Mouse (Mus musculus) G1E (cell line): ENCODE results near the gene Ddr2. TPM values are rescaled to one million over a fixed set of nuclear protein-coding genes. Genes with fewer than 3 reads are reported as not detected.

Experiments used
- ATAC-seq: 2 replicates; pipeline ENCODE4 v1.8.0; 2016; ENCODE audit warnings: mild to moderate bottlenecking; ENCODE audit not compliant: insufficient number of reproducible peaks, poor library complexity, low FRiP score, severe bottlenecking; ENCODE audit errors: extremely low read depth
- DNase-seq: peaks from one replicate; pipeline ENCODE4 v3.0.0; 2012; ENCODE audit warnings: low spot score
- H3K27me3 ChIP-seq: 2 replicates; pipeline ENCODE4 v1.6.1; 2012; ENCODE audit warnings: mild to moderate bottlenecking, low read length, inconsistent platforms; ENCODE audit not compliant: insufficient read depth
- H3K36me3 ChIP-seq: replicated peaks from 2 replicates; pipeline ENCODE3; 2012; ENCODE audit warnings: mild to moderate bottlenecking, inconsistent platforms
- H3K4me1 ChIP-seq: 2 replicates; pipeline ENCODE4 v1.6.1; 2012; ENCODE audit warnings: low read depth, low read length, inconsistent platforms, mixed read lengths; ENCODE audit not compliant: insufficient read depth
- H3K4me3 ChIP-seq: 2 replicates; pipeline ENCODE4 v1.5.1; 2012; ENCODE audit warnings: low read depth, mild to moderate bottlenecking, inconsistent platforms, low read length, moderate library complexity, mixed read lengths
- H3K9me3 ChIP-seq: replicated peaks from 2 replicates; pipeline ENCODE4 v1.6.1; 2012; ENCODE audit warnings: inconsistent platforms
- CTCF ChIP-seq: IDR thresholded peaks from 2 replicates; pipeline ENCODE4 v1.5.1; 2012; ENCODE audit warnings: low read depth, low read length, inconsistent platforms, mixed read lengths
- GATA1 ChIP-seq: IDR thresholded peaks from 2 replicates; pipeline ENCODE4 v1.6.1; 2012; ENCODE audit warnings: borderline replicate concordance, low read length, inconsistent platforms, mixed read lengths
- GATA2 ChIP-seq: IDR thresholded peaks from 2 replicates; pipeline ENCODE4 v1.6.1; 2012; ENCODE audit warnings: low read depth, low read length, inconsistent platforms, borderline replicate concordance
- POLR2AphosphoS5 ChIP-seq: IDR thresholded peaks from 2 replicates; pipeline ENCODE4 v1.6.1; 2012; ENCODE audit warnings: low read depth, low read length, inconsistent platforms; ENCODE audit not compliant: insufficient replicate concordance
- TAL1 ChIP-seq: conservative IDR thresholded peaks from 2 replicates; pipeline ENCODE4 v1.6.1; 2012; ENCODE audit warnings: low read depth, low read length, inconsistent platforms, mixed read lengths
- polyA plus RNA-seq: library from polyadenylated mRNA; stranded (reverse); fragments of >175 nt; gene quantifications from 2 replicates; pipeline ENCODE4 v1.2.3, GENCODE M21; 2012
- total RNA-seq, 2 experiments: library from RNA; stranded (forward) in 1 of 2; stranded (reverse) in 1 of 2; fragments of 200-1000 nt in 1 of 2; fragments of >200 nt in 1 of 2; fragmentation: Nextera tagmentation in 1 of 2; gene quantifications; 2 replicates each; pipeline ENCODE4 v1.2.3; 2014 to 2017

The Ddr2 gene
- total and polyA plus RNA-seq, 3 experiments = 0.05 to 0.08 TPM; not detected in 1

GRCm38 (mm10) chr1:170034961-170035360 lies 75.6 kb downstream of the Ddr2 start:
- TF ChIP-seq GATA2 (no peak), TAL1 (no peak), CTCF (no peak), POLR2AphosphoS5 (no peak), GATA1 (no peak)
- H3K4me1 ChIP-seq = no peaks in the 10 kb centered on the region
- H3K4me3 ChIP-seq = no peak overlapping the region
- DNase-seq (no peak), ATAC-seq (no peak)
- no peaks in the 10 kb centered on the region for H3K9me3 ChIP-seq
- H3K27me3 ChIP-seq = no peaks in the 10 kb centered on the region; the same call in 1 of the 2 replicates
- no peaks in the 10 kb centered on the region for H3K36me3 ChIP-seq

GRCm38 (mm10) chr1:170031656-170032055 lies 78.9 kb downstream of the Ddr2 start:
- Histone ChIP-seq H3K36me3 (no peaks in the 10 kb centered on the region), H3K4me1 (no peaks in the 10 kb centered on the region), H3K27me3 (no peaks in the 10 kb centered on the region), H3K4me3 (no peak overlapping the region), H3K9me3 (no peaks in the 10 kb centered on the region)
- ATAC-seq = no peak
- DNase-seq = no peak
- no peak for TF ChIP-seq CTCF
- TF ChIP-seq GATA2 = no peak

GRCm38 (mm10) chr1:170014784-170015183 lies 95.8 kb downstream of the Ddr2 start:
- TF ChIP-seq TAL1 = no peak
- no peak for TF ChIP-seq GATA1
- TF ChIP-seq POLR2AphosphoS5 = no peak
- no peak for TF ChIP-seq CTCF
- TF ChIP-seq GATA2 = no peak
- no peak overlapping the region for H3K4me3 ChIP-seq
- no peaks in the 10 kb centered on the region for H3K4me1 ChIP-seq
- no peaks in the 10 kb centered on the region for H3K27me3 ChIP-seq
- DNase-seq (no peak), ATAC-seq (no peak)
- no peaks in the 10 kb centered on the region for H3K36me3 ChIP-seq
- H3K9me3 ChIP-seq = peaks cover 40% of the 10 kb centered on the region

- no peak for TF ChIP-seq TAL1
- TF ChIP-seq GATA1 = no peak
- no peak for TF ChIP-seq CTCF
- no peak for TF ChIP-seq POLR2AphosphoS5
- no peak for TF ChIP-seq GATA2
- no peaks in the 10 kb centered on the region for H3K27me3 ChIP-seq
- H3K9me3 ChIP-seq = peaks cover 11% of the 10 kb centered on the region
- DNase-seq = no peak
- ATAC-seq = no peak
- H3K4me3 ChIP-seq = no peak overlapping the region
- H3K4me1 ChIP-seq = no peaks in the 10 kb centered on the region
- H3K36me3 ChIP-seq = no peaks in the 10 kb centered on the region
Measured at GRCm38 (mm10) chr1:170010716-170011505, 99.7 kb downstream of the Ddr2 start.

GRCm38 (mm10) chr1:170009296-170009695 lies 101.3 kb downstream of the Ddr2 start:
- Histone ChIP-seq H3K4me3 (no peak overlapping the region), H3K9me3 (no peaks in the 10 kb centered on the region), H3K4me1 (no peaks in the 10 kb centered on the region), H3K36me3 (no peaks in the 10 kb centered on the region), H3K27me3 (no peaks in the 10 kb centered on the region)
- ATAC-seq (no peak), DNase-seq (no peak)
- TF ChIP-seq GATA1 = no peak
- no peak for TF ChIP-seq TAL1
- TF ChIP-seq CTCF = no peak
- TF ChIP-seq GATA2 = no peak
- no peak for TF ChIP-seq POLR2AphosphoS5

GRCm38 (mm10) chr1:170008432-170009220 lies 101.9 kb downstream of the Ddr2 start:
- H3K36me3 ChIP-seq = no peaks in the 10 kb centered on the region
- no peak for ATAC-seq
- TF ChIP-seq TAL1 (no peak), GATA1 (no peak), POLR2AphosphoS5 (no peak), GATA2 (no peak), CTCF (no peak)
- no peak for DNase-seq
- H3K9me3 ChIP-seq = no peaks in the 10 kb centered on the region
- no peaks in the 10 kb centered on the region for H3K4me1 ChIP-seq
- no peaks in the 10 kb centered on the region for H3K27me3 ChIP-seq
- H3K4me3 ChIP-seq = no peak overlapping the region
